Mouse (Mus musculus): ENCODE results near the gene 4933427D14Rik. TPM values are rescaled to one million over a fixed set of nuclear protein-coding genes. Genes with fewer than 3 reads are reported as not detected.

Gene 4933427D14Rik
- total and polyA plus RNA-seq, 3 experiments, result 14.5 to 19.6 TPM; not detected in 1

GRCm38 (mm10) chr11:72215410-72215797 is 8.1 kb upstream of the 4933427D14Rik start, which contains the start of gene Med31:
TSS of gene Med31 (minus strand) at chr11:72215592.
- H3K36me3 ChIP-seq (ENCODE audit: control insufficient read depth in 1 of 2, insufficient read depth in 2 of 2, low read length in 2 of 2), result peaks cover 0 to 4% of the 10 kb centered on the region in 2 experiments; a peak in 2 of 4 replicates
- no peaks in the 10 kb centered on the region for H3K27me3 ChIP-seq (ENCODE audit: control insufficient read depth in 1 of 2, insufficient read depth in 2 of 2, low read length in 2 of 2)
- TF ChIP-seq ZC3H11A (IDR thresholded peaks at IDR 0.05; ENCODE audit: low read depth, low read length) (no peak), EP300 (IDR thresholded peaks at IDR 0.05; ENCODE audit: low read depth in 1 of 2, low read length in 2 of 2) (0 out of 4 replicates have a peak, but pooled peaks of 1 of the 2 experiments have one; percentile 1), NRF1 (IDR thresholded peaks at IDR 0.05; ENCODE audit: insufficient read depth, low read depth, low read length, poor library complexity, severe bottlenecking) (no peak), ZMIZ1 (IDR thresholded peaks at IDR 0.05; ENCODE audit: low read depth, low read length) (no peak), ELF1 (IDR thresholded peaks at IDR 0.05; ENCODE audit: low read depth, low read length) (no peak), MAX (IDR thresholded peaks at IDR 0.05; ENCODE audit: low read length) (peak; percentile 40; the same call in 1 of the 2 replicates)
- H3K4me3 ChIP-seq (ENCODE audit: control insufficient read depth in 1 of 2, insufficient read depth in 1 of 2, low read depth in 2 of 2, low read length in 2 of 2), result peak within 1 kb of the TSS; percentile 87 to 90
- no peak for DNase-seq (ENCODE audit: low read depth, low spot score)
- peaks cover 3% of the 10 kb centered on the region for H3K79me2 ChIP-seq (ENCODE audit: control insufficient read depth, insufficient read depth, low read length, poor library complexity)
- H3K4me1 ChIP-seq (ENCODE audit: control insufficient read depth in 1 of 2, insufficient read depth in 2 of 2, low read length in 2 of 2), result peaks cover 0 to 7% of the 10 kb centered on the region in 2 experiments; a peak in 2 of 4 replicates
- no peak within 1 kb of the TSS for H3K27ac ChIP-seq (ENCODE audit: control insufficient read depth, low read depth, low read length)
- peak within 1 kb of the TSS; percentile 64 for H3K9ac ChIP-seq (ENCODE audit: control insufficient read depth, low read depth, low read length, poor library complexity, severe bottlenecking)
- no peaks in the 10 kb centered on the region for H3K9me3 ChIP-seq (replicated peaks; ENCODE audit: insufficient read depth, low read length)

GRCm38 (mm10) chr11:72214591-72215409 is 7.5 kb upstream of the 4933427D14Rik start:
- peak overlapping the region; percentile 87 to 90 for H3K4me3 ChIP-seq (ENCODE audit: control insufficient read depth in 1 of 2, insufficient read depth in 1 of 2, low read depth in 2 of 2, low read length in 2 of 2)
- peaks cover 3% of the 10 kb centered on the region for H3K79me2 ChIP-seq (ENCODE audit: control insufficient read depth, insufficient read depth, low read length, poor library complexity)
- peak overlapping the region; percentile 64 for H3K9ac ChIP-seq (ENCODE audit: control insufficient read depth, low read depth, low read length, poor library complexity, severe bottlenecking)
- peaks cover 0 to 7% of the 10 kb centered on the region in 2 experiments; a peak in 2 of 4 replicates for H3K4me1 ChIP-seq (ENCODE audit: control insufficient read depth in 1 of 2, insufficient read depth in 2 of 2, low read length in 2 of 2)
- TF ChIP-seq USF1 (IDR thresholded peaks at IDR 0.05; ENCODE audit: low read depth, low read length) (peak; percentile 53; the same call in 1 of the 2 replicates), MAX (IDR thresholded peaks at IDR 0.05; ENCODE audit: low read length) (peak; percentile 68), HCFC1 (IDR thresholded peaks at IDR 0.05; ENCODE audit: low read depth, low read length) (peak; percentile 89), SMC3 (IDR thresholded peaks at IDR 0.05; ENCODE audit: low read depth, low read length) (no peak), ZMIZ1 (IDR thresholded peaks at IDR 0.05; ENCODE audit: low read depth, low read length) (peak; percentile 36; the same call in 1 of the 2 replicates), GABPA (IDR thresholded peaks at IDR 0.05; ENCODE audit: low read depth, low read length) (peak; percentile 82; the same call in 1 of the 2 replicates), UBTF (IDR thresholded peaks at IDR 0.05; ENCODE audit: borderline replicate concordance, insufficient read depth, low read depth, low read length) (no peak), MYC (IDR thresholded peaks at IDR 0.05; ENCODE audit: low read depth, low read length) (peak; percentile 70; the same call in 1 of the 2 replicates), EP300 (IDR thresholded peaks at IDR 0.05; ENCODE audit: low read depth in 1 of 2, low read length in 2 of 2) (peak in 1 of 2 experiments; percentile 3; a peak in 1 of 4 replicates), TBP (IDR thresholded peaks at IDR 0.05; ENCODE audit: low read depth, low read length) (peak; percentile 42; the same call in 1 of the 2 replicates), SIN3A (IDR thresholded peaks at IDR 0.05; ENCODE audit: low read length) (peak; percentile 95), POLR2A (IDR thresholded peaks at IDR 0.05; ENCODE audit: control insufficient read depth in 1 of 2, insufficient read depth in 1 of 2, low read depth in 1 of 2, low read length in 2 of 2, poor library complexity in 1 of 2) (peak; percentile 61 to 79; a peak in 3 of 4 replicates), TCF12 (IDR thresholded peaks at IDR 0.05; ENCODE audit: low read depth, low read length) (peak; percentile 57), NELFE (IDR thresholded peaks at IDR 0.05; ENCODE audit: low read depth, low read length) (peak; percentile 63; the same call in 1 of the 2 replicates), E2F4 (IDR thresholded peaks at IDR 0.05; ENCODE audit: borderline replicate concordance, low read depth, low read length) (no peak), ELF1 (IDR thresholded peaks at IDR 0.05; ENCODE audit: low read depth, low read length) (peak; percentile 91), NRF1 (IDR thresholded peaks at IDR 0.05; ENCODE audit: insufficient read depth, low read depth, low read length, poor library complexity, severe bottlenecking) (peak; percentile 79), POLR2AphosphoS2 (IDR thresholded peaks at IDR 0.05; ENCODE audit: low read length) (peak; percentile 71; the same call in 1 of the 2 replicates), ETS1 (IDR thresholded peaks at IDR 0.05; ENCODE audit: low read depth, low read length) (peak; percentile 70), MEF2A (IDR thresholded peaks at IDR 0.05; ENCODE audit: extremely low read depth, insufficient replicate concordance, low read depth, low read length, poor library complexity, severe bottlenecking) (no peak)
- peak; percentile 99 for DNase-seq (ENCODE audit: low read depth, low spot score)
- peaks cover 0 to 4% of the 10 kb centered on the region in 2 experiments; a peak in 2 of 4 replicates for H3K36me3 ChIP-seq (ENCODE audit: control insufficient read depth in 1 of 2, insufficient read depth in 2 of 2, low read length in 2 of 2)
- H3K27me3 ChIP-seq (ENCODE audit: control insufficient read depth in 1 of 2, insufficient read depth in 2 of 2, low read length in 2 of 2), result no peaks in the 10 kb centered on the region
- H3K9me3 ChIP-seq (replicated peaks; ENCODE audit: insufficient read depth, low read length), result no peaks in the 10 kb centered on the region
- no peak overlapping the region for H3K27ac ChIP-seq (ENCODE audit: control insufficient read depth, low read depth, low read length)

All from MEL (cell line).